Mouse (Mus musculus) adrenal gland, adult 18-20 months (tissue): ENCODE measurements around the gene Gm19426. TPM values are rescaled to one million over a fixed set of nuclear protein-coding genes. Genes with fewer than 3 reads are reported as not detected.

Source experiments
- DNase-seq, 2 experiments: peaks; one replicate each; pipeline ENCODE4 v3.0.0; 2021 to 2022; ENCODE audit warnings: low spot score in 2 of 2
- long read RNA-seq, 2 experiments: library from polyadenylated mRNA; stranded (forward); transcript quantifications; one replicate each; pipeline ENCODE4 v2.0.0; 2021
- total RNA-seq, 2 experiments: library from RNA; stranded (reverse); gene quantifications; 1 replicate in 1 of 2; 2 replicates in 1 of 2; pipeline ENCODE4 v1.2.3; 2021

Gene Gm19426
- 1 to 10 TPM; 1.5 to 1.8 TPM for total RNA-seq
- long read RNA-seq, experiment 1, partial matches to known transcripts: 0 of 1 reads
- long read RNA-seq, experiment 1, other reads (novel, unspliced or antisense): 0 of 1 reads
- long read RNA-seq, experiment 2: 0 reads

DNA sequence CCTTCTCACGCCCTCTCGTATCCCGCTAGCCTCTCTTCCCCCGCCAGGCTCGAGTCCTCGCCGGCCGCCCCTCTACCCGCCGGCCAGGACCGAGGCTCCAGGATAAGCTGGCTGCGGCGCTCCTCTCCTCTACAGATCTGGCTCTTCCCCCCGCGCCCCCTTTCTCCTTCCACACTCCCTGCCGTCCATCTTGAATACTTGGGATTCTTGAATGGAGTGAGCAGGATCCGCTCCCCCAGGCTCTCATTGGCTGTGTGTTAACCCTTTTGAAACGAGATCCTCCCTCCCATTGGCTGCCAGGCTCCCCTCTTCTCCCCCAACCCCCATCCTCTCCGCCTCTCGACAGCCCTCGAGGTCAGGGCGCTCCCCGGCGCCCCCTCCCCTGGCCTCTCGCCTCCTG is at the start of gene Gm19426:
TSS of gene Gm19426 (minus strand) at position 95 of the 400 bp plus-strand sequence.
- DNase-seq: peak in 1 of 2 experiments; percentile 43

- no peak for DNase-seq
These were observed 49.7 kb upstream of the Gm19426 start for GRCm38 (mm10) chr2:84793154-84793553.

DNA sequence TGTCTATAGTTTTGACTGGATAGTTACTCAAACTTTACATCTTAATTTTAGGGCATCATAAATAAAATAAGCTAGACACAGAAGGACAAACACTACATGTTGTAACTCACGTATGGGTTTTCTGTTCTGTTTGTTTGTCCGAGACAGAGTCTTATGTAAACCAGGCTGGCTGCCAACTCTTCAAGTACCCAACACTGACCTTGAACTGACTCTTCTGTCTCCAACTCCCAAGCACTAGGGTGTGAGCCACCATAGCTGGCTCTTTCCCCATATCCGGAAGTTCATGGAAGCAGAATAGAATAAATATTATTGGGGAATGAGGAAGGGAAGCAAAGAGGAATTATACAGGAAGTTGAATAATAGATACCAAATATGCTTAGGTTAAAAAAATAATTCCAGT is 49.1 kb upstream of the Gm19426 start:
- DNase-seq: no peak

DNA sequence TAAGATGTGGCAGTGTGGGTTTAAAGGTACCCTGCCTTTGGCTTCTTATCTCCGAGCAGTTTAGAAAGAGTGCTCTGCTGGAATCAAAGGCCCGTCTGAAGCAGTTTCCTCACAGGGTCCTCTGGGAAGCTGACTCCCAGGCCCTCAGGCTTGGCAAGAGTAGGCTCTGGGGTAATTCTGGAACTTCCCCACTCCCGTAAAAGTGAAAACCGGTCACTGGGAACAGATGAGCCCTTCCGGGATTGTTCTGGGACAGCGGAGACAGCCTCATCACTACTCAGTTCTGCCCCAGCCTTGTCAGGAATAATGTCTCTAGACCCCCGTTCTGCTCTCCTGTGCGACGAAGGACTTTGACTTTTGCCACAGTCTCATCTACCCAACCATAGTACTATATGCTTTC is 47.0 kb upstream of the Gm19426 start:
- no peak for DNase-seq

- DNase-seq: no peak
These were observed 44.9 kb upstream of the Gm19426 start for GRCm38 (mm10) chr2:84788316-84788715.

GRCm38 (mm10) chr2:84783840-84784566 is 40.5 kb upstream of the Gm19426 start:
- DNase-seq: no peak

DNA sequence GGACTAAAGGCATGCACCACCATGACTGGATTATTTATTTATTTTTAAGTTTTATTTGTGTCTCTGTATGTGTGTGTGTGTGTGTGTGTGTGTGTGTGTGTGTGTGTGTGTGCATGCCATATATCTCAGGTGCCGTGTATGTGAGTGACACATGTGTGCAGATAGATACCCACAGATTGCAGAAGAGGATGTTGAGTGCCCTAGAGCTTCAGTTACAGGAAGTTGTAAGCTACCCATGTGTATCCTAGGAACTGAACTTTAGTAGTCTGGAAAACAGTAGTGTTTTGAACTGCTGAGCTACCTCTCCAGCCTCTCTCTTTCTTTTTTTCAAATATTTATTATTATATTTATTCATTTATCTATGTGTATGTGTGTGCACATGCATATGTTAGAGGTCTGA is 39.9 kb upstream of the Gm19426 start:
- DNase-seq: no peak

DNA sequence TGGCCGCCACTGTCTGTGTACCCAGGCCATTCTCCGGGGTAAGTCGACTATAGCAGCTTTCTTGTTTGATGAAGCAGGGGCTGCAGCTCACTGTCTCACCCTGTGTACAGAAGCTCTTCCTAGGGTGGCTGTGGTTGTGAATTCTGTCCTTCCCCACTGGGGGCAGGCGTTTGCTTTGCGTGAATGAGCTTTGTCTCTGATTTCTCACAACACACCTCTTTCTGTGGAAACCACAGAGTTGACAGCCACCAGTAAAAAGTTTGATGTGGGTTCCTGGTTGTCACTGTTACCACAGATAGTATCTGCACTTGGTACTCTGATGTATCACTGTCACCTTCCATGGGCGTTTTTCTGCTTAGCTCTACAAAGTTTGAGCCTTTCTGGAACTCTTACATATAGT is 35.8 kb upstream of the Gm19426 start:
- no peak for DNase-seq

GRCm38 (mm10) chr2:84777706-84778105 is 34.3 kb upstream of the Gm19426 start:
- no peak for DNase-seq

GRCm38 (mm10) chr2:84775665-84776064 is 32.2 kb upstream of the Gm19426 start:
- DNase-seq: no peak

GRCm38 (mm10) chr2:84775241-84775640 is 31.8 kb upstream of the Gm19426 start, which contains the start of gene Serping1:
Gene Serping1 (minus strand): TSS chr2:84775444.
- DNase-seq: no peak

DNA sequence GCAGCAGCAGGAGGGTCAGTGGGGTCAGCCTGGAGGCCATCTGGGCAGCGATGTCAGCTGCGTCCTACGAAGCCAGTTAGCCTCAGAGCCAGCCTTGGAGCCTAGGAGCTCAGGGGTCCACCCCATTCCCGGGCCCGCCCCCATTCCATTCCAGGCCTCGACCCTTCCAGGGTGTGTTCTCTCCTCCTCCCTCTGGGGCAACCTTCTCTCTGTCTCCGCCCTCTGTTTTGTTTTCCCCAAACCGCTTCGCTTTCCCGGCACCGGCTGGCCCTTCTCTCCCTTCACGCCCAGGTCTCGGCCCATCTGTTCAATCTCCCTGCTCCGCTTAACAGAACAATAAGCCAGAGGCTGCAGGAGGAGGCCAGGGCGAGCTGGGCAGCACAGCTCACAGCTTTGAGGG is 31.3 kb upstream of the Gm19426 start:
- peak in 1 of 2 experiments; percentile 40 for DNase-seq

- DNase-seq: no peak
These were observed 29.7 kb upstream of the Gm19426 start for GRCm38 (mm10) chr2:84773195-84773594.

DNA sequence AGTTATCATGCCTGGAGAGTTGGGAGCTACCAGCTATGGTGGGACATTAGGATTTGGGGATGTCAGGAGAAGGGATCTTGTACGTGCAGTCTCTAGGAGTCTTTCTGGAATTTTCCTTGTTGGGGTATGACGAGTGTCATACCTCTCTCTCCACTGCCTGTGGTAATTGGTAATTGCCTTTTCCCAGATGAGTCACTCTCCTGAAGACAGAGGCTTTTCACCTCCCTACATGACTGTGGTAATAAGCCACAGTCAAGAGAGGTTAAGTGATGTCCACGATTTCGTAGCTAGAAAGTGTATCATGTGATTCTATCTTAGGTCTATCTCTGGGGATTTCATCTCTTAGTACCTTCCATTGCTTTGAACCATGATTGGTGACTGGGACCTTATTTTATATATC is 29.0 kb upstream of the Gm19426 start:
- no peak for DNase-seq

DNA sequence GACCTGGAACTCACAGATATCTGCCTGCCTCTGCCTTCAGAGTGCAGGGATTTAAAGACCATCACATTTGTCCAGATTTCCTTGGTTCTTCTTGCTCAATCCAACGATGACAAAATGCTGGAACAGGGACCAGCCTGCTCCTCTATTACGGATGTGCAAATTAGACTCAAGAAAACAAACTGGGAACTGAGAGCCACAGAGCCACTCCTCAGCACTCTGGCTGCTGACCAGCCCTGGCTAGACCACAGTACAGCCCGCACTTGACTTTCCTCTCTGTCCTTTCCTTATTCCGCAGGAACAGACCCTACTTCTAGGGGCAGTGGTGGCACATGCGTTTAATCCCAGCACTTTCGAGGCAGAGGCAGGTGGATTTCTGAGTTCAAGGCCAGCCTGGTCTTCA is 27.0 kb upstream of the Gm19426 start:
- no peak for DNase-seq

- no peak for DNase-seq
These were observed 19.4 kb upstream of the Gm19426 start for GRCm38 (mm10) chr2:84762818-84763217.

DNA sequence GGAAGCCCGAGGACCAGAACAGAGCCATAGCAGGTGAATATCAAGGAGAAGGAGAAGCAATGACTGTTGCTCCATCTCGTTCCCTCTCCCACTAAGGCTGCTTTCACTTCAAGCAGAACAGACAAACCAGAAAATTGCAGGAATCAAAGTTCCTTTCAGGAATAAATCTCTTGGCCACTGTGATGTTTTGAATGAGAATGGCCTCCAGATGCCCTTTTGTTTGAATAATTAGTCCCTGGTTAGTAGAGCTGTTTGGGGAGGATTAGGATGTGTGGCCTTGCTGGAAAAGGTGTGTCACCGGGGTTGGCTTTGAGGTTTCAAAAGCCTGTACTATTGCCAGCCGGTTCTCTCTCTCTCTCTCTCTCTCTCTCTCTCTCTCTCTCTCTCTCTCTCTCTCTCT is 18.8 kb upstream of the Gm19426 start:
- DNase-seq: no peak

- no peak for DNase-seq
These were observed 18.4 kb upstream of the Gm19426 start for GRCm38 (mm10) chr2:84761840-84762239.

- no peak for DNase-seq
These were observed 17.9 kb upstream of the Gm19426 start for GRCm38 (mm10) chr2:84761309-84761708.

DNA sequence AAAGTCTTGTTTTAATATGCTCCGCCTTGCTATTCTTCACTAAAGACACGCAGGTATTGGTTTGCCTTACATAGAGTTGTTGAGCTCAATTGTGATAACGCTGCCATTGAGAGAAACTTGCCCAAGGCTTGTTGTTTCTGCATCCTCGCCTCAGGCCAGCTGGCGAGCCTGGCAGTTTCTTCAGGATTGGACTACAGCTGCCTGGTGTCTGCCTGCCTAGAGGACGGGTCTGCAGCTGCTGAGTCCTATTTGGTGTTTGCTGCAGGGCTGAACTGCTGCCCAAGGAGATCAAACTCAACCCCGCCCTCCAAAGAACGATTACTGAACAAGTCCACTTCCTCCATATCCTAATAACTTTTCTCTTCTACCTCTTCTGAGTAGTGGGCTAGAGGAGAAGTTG is 17.3 kb upstream of the Gm19426 start:
- no peak for DNase-seq

DNA sequence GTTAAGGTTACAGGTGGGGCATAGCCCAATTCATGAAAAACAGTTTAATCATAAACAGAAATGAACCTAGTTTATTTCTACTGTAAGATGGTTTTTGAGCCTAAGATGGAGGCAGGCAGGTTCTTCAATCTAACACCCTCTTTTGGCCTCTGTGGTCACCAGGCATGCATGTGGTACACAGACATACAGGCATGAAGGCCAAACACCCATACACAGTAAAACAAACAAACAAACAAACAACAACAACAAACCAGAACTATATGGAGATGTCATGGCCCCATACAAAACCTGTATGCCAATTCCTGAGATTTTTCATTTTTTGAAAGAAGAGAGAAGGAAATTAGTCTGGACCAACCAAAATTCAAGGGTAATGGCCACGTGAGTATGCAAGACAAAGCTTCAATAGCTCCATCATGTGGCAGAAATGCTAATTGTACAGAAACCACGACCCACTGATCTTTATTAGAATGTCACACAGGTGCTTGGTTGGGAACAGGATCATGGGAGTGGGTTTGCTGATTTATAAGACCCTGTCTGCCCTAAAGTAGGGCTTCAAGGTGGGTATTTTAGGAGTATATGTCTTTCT is 15.2 kb upstream of the Gm19426 start:
- no peak for DNase-seq

DNA sequence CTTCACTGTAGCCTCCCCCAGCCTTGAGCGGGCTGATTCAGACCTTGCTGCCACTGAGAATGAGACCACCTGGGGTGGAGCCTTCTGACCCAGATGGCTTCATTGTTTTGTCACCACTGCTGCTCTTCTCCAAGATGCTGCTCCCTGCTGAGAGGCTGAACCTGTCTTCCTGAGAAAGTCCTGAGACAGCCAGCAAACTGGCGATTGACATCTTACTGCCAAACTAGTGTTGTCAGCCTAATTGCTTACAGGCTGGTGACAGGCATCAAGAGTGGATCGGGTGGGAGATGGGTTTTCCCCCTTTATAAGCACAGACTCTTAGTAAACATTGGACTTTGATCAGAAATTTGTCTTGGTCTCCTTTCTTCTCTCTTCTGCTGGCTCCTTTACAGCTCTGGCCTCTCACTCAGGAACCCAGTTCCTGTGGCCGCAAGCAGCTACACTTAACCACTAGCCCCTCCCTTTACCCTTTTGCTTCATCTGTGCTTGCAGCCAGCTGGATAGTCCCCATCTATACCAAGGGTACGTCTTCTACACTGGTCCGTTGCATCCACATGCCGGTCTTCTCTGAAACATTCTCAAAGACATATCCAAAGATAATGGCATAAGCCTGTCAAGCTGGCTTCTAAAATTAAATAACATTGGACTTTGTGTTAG is 13.7 kb upstream of the Gm19426 start:
- DNase-seq: no peak
